Mouse (Mus musculus) lung, embryonic 16.5 days (tissue): ENCODE measurements around the gene Gm9046. TPM values are rescaled to one million over a fixed set of nuclear protein-coding genes. Genes with fewer than 3 reads are reported as not detected.
"Not testable (repeated sequence)": the region's sequence is repeated elsewhere in the genome, so short reads cannot be mapped to it uniquely, and the experiment has no call there.

Experiments
- ATAC-seq: fragments of 200-750 bp; cut with Nextera tagmentation; 2 replicates; pipeline ENCODE4 v1.8.0; 2017; ENCODE audit warnings: low read depth, mild to moderate bottlenecking, moderate library complexity
- H3K27ac ChIP-seq: fragments of 300-500 bp; sonication (generic); 2 replicates; pipeline ENCODE4 v1.5.1; 2014; ENCODE audit warnings: mild to moderate bottlenecking, control low read depth, low read length
- H3K27me3 ChIP-seq: fragments of 300-500 bp; sonication (generic); 2 replicates; pipeline ENCODE4 v1.6.1; 2014; ENCODE audit warnings: low read depth, low read length, mixed read lengths; ENCODE audit not compliant: control insufficient read depth, insufficient read depth
- H3K36me3 ChIP-seq: fragments of 300-500 bp; sonication (generic); 2 replicates; pipeline ENCODE4 v1.6.1; 2014; ENCODE audit warnings: low read length; ENCODE audit not compliant: control insufficient read depth, insufficient read depth
- H3K4me1 ChIP-seq: fragments of 300-500 bp; sonication (generic); replicated peaks from 2 replicates; pipeline ENCODE4 v1.6.1; 2014; ENCODE audit warnings: low read length, mixed read lengths; ENCODE audit not compliant: control insufficient read depth, insufficient read depth
- H3K4me2 ChIP-seq: fragments of 300-500 bp; sonication (generic); 2 replicates; pipeline ENCODE4 v1.6.1; 2014; ENCODE audit warnings: low read depth, low read length, control low read depth
- H3K4me3 ChIP-seq: fragments of 300-500 bp; sonication (generic); 2 replicates; pipeline ENCODE4 v1.5.1; 2014; ENCODE audit warnings: mild to moderate bottlenecking, low read length, control low read depth
- H3K9ac ChIP-seq: fragments of 300-500 bp; sonication (generic); 2 replicates; pipeline ENCODE4 v1.6.1; 2014; ENCODE audit warnings: low read length, control low read depth
- H3K9me3 ChIP-seq: fragments of 300-500 bp; sonication (generic); 2 replicates; pipeline ENCODE4 v1.6.1; 2016; ENCODE audit warnings: low read length; ENCODE audit not compliant: control insufficient read depth
- WGBS: fragments of 180-500 bp; shearing (Covaris S2); extraction: QIAGEN DNeasy Blood & Tissue Kit; methylation state at CpG from one replicate; pipeline ENCODE4 v1.1.7; 2014; 5-methylcytosine and 5-hydroxymethylcytosine counted together
- polyA plus RNA-seq: library from polyadenylated mRNA; unstranded; fragments of >200 nt; fragmentation: Nextera tagmentation; extraction: Ambion mirVana; gene quantifications from 2 replicates; pipeline ENCODE4 v1.2.1, GENCODE M21; 2015

Gene Gm9046
- polyA plus RNA-seq: not detected in 2 replicates

DNA sequence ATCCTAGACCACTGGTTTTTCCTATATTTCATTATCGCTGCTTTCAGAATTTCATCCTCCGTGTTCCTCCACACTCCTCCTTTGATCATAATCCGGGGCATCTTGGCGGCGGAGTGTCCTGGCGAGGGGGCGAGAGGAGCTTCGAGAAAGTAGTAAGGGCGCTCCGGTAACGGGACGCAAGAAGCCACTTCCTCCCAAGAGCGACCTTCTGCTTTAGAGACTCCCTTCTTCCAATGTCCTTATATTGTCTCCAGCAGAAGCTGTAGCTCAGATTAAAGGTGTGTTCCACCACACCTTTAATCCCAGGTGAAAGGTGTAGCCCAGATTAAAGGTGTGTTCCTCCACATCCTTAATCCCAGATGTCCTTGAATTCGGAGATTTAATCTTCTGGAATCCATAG, at the start of gene Gm9046:
Gene Gm9046, minus strand, starts transcription at position 101 of the 400 bp plus-strand sequence.
- H3K9ac ChIP-seq, H3K4me1 ChIP-seq, H3K27me3 ChIP-seq, H3K4me3 ChIP-seq, ATAC-seq, H3K36me3 ChIP-seq, H3K27ac ChIP-seq, H3K9me3 ChIP-seq, H3K4me2 ChIP-seq: not testable (repeated sequence)
- WGBS: no CpG with 5 or more reads among the region's 14 CpGs

DNA sequence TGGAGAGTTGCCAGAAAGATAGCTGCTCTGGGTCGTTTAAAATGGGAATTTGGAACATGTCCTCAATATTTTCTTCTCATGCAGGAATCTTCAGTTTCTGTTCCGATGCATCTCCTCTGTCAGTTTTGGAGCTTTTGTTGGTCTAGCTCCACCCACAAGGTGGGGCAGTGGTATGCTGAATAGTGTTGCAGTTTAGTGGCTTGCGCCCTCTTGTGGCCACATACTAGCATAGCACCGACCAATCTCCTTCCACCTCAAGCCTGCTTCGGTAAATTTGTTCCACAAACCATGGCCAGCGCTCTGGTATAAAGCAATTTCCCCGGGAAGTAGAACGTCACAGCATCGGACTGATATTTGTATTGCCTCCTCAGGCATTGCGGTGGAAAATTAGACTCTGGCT, 27.4 kb upstream of the Gm9046 start:
- H3K27me3 ChIP-seq: no peaks in the 10 kb centered on the region
- peak overlapping the region; percentile 44 for H3K4me2 ChIP-seq
- H3K4me3 ChIP-seq: no peak overlapping the region
- ATAC-seq: peak; percentile 91
- H3K9me3 ChIP-seq: no peaks in the 10 kb centered on the region
- H3K36me3 ChIP-seq: no peaks in the 10 kb centered on the region
- H3K9ac ChIP-seq: no peak overlapping the region
- H3K4me1 ChIP-seq: no peaks in the 10 kb centered on the region
- 3% methylated on average over 10 of the region's 10 CpGs for WGBS
- H3K27ac ChIP-seq: no peak overlapping the region

DNA sequence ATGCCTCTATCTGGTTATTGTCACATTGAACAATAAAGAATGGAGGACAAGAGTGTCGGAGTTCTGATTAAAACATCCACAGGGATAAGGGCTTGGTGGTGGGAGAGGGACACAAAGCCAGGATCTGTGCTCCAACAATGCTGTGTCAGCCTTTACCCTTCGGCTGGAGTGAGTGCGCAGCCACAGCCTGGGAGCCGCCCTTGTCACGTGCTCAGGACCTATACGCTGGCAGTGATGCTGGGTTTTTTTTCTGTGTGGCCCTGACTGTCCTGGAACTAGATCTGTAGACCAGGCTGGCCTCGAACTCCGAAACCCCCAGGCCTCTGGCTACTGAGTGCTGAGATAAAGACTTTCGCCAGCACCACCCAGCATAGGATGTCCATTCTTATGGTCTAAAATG, 26.5 kb upstream of the Gm9046 start:
- no peaks in the 10 kb centered on the region for H3K27me3 ChIP-seq
- no peaks in the 10 kb centered on the region for H3K36me3 ChIP-seq
- no peak overlapping the region for H3K9ac ChIP-seq
- WGBS: 91% methylated on average over 9 of the region's 9 CpGs
- no peak overlapping the region for H3K4me3 ChIP-seq
- H3K4me2 ChIP-seq: no peak overlapping the region
- no peak overlapping the region for H3K27ac ChIP-seq
- ATAC-seq: no peak
- H3K9me3 ChIP-seq: no peaks in the 10 kb centered on the region
- no peaks in the 10 kb centered on the region for H3K4me1 ChIP-seq

DNA sequence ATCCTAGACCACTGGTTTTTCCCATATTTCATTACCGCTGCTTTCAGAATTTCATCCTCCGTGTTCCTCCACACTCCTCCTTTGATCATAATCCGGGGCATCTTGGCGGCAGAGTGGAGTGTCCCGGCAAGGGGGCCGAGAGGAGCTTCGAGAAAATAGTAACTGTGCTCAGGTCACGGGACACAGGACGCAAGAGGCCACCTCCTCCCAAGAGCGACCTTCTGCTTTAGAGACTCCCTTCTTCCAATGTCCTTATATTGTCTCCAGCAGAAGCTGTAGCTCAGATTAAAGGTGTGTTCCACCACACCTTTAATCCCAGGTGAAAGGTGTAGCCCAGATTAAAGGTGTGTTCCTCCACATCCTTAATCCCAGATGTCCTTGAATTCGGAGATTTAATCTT, 10.9 kb upstream of the Gm9046 start, which contains the start of gene Gm9049:
Gene Gm9049, minus strand, starts transcription at position 101 of the 400 bp plus-strand sequence.
- not testable (repeated sequence) for H3K9ac ChIP-seq, H3K9me3 ChIP-seq, ATAC-seq, H3K27me3 ChIP-seq, H3K4me2 ChIP-seq, H3K4me1 ChIP-seq, H3K36me3 ChIP-seq, H3K27ac ChIP-seq, H3K4me3 ChIP-seq
- no CpG with 5 or more reads among the region's 11 CpGs for WGBS

DNA sequence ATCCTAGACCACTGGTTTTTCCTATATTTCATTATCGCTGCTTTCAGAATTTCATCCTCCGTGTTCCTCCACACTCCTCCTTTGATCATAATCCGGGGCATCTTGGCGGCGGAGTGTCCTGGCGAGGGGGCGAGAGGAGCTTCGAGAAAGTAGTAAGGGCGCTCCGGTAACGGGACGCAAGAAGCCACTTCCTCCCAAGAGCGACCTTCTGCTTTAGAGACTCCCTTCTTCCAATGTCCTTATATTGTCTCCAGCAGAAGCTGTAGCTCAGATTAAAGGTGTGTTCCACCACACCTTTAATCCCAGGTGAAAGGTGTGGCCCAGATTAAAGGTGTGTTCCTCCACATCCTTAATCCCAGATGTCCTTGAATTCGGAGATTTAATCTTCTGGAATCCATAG, 5.5 kb upstream of the Gm9046 start, which contains the start of gene Gm9048:
Gene Gm9048, minus strand, starts transcription at position 101 of the 400 bp plus-strand sequence.
- not testable (repeated sequence) for H3K36me3 ChIP-seq, H3K4me1 ChIP-seq, ATAC-seq, H3K27ac ChIP-seq, H3K9me3 ChIP-seq, H3K4me2 ChIP-seq, H3K9ac ChIP-seq, H3K4me3 ChIP-seq, H3K27me3 ChIP-seq
- WGBS: no CpG with 5 or more reads among the region's 14 CpGs

DNA sequence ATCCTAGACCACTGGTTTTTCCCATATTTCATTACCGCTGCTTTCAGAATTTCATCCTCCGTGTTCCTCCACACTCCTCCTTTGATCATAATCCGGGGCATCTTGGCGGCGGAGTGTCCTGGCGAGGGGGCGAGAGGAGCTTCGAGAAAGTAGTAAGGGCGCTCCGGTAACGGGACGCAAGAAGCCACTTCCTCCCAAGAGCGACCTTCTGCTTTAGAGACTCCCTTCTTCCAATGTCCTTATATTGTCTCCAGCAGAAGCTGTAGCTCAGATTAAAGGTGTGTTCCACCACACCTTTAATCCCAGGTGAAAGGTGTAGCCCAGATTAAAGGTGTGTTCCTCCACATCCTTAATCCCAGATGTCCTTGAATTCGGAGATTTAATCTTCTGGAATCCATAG, 5.3 kb downstream of the Gm9046 start, which contains the start of gene Gm9045:
Gene Gm9045, minus strand, starts transcription at position 101 of the 400 bp plus-strand sequence.
- WGBS: no CpG with 5 or more reads among the region's 14 CpGs
- not testable (repeated sequence) for H3K4me3 ChIP-seq

DNA sequence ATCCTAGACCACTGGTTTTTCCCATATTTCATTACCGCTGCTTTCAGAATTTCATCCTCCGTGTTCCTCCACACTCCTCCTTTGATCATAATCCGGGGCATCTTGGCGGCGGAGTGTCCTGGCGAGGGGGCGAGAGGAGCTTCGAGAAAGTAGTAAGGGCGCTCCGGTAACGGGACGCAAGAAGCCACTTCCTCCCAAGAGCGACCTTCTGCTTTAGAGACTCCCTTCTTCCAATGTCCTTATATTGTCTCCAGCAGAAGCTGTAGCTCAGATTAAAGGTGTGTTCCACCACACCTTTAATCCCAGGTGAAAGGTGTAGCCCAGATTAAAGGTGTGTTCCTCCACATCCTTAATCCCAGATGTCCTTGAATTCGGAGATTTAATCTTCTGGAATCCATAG, 10.7 kb downstream of the Gm9046 start, which contains the start of gene Gm9044:
Gene Gm9044, minus strand, starts transcription at position 101 of the 400 bp plus-strand sequence.
- not testable (repeated sequence) for ATAC-seq, H3K27me3 ChIP-seq, H3K36me3 ChIP-seq, H3K4me2 ChIP-seq, H3K9me3 ChIP-seq, H3K4me3 ChIP-seq, H3K9ac ChIP-seq, H3K27ac ChIP-seq, H3K4me1 ChIP-seq
- WGBS: no CpG with 5 or more reads among the region's 14 CpGs

More for the DNA sequence above, 5.3 kb downstream of the Gm9046 start, which contains the start of gene Gm9045:
- H3K27ac ChIP-seq, H3K9ac ChIP-seq, H3K9me3 ChIP-seq, H3K27me3 ChIP-seq, ATAC-seq, H3K4me1 ChIP-seq, H3K4me2 ChIP-seq, H3K36me3 ChIP-seq: not testable (repeated sequence)

DNA sequence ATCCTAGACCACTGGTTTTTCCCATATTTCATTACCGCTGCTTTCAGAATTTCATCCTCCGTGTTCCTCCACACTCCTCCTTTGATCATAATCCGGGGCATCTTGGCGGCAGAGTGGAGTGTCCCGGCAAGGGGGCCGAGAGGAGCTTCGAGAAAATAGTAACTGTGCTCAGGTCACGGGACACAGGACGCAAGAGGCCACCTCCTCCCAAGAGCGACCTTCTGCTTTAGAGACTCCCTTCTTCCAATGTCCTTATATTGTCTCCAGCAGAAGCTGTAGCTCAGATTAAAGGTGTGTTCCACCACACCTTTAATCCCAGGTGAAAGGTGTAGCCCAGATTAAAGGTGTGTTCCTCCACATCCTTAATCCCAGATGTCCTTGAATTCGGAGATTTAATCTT, 16.2 kb downstream of the Gm9046 start, which contains the start of gene Gm9040:
Gene Gm9040, minus strand, starts transcription at position 101 of the 400 bp plus-strand sequence.
- H3K4me2 ChIP-seq, H3K27ac ChIP-seq, H3K4me3 ChIP-seq, H3K9me3 ChIP-seq, H3K9ac ChIP-seq, H3K4me1 ChIP-seq, H3K36me3 ChIP-seq, H3K27me3 ChIP-seq, ATAC-seq: not testable (repeated sequence)
- WGBS: no CpG with 5 or more reads among the region's 11 CpGs

DNA sequence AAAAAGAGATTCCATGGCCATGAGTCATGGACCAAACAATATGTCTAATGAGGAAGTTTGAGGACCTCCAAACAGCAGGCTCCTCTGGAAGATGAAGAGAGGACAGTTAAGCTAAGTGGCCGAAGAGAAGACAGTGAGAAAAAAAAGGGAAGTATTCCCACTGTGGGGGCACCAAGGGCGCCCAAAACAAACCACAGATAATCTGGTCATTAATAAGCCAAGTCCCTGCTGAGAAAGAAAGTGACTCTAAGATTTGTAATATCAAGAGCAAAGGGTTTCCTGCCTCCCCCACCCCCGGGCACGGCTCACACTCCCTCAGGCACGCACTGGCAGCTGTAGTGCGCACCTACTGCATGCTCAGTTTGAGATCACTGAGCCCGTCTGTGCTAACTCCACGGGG, 24.0 kb downstream of the Gm9046 start:
- no peak overlapping the region for H3K4me2 ChIP-seq
- 75% methylated on average over 8 of the region's 8 CpGs for WGBS
- no peaks in the 10 kb centered on the region for H3K9me3 ChIP-seq
- H3K4me1 ChIP-seq: no peaks in the 10 kb centered on the region
- ATAC-seq: no peak
- no peak overlapping the region for H3K4me3 ChIP-seq
- no peak overlapping the region for H3K27ac ChIP-seq
- no peaks in the 10 kb centered on the region for H3K36me3 ChIP-seq
- H3K9ac ChIP-seq: no peak overlapping the region
- no peaks in the 10 kb centered on the region for H3K27me3 ChIP-seq

DNA sequence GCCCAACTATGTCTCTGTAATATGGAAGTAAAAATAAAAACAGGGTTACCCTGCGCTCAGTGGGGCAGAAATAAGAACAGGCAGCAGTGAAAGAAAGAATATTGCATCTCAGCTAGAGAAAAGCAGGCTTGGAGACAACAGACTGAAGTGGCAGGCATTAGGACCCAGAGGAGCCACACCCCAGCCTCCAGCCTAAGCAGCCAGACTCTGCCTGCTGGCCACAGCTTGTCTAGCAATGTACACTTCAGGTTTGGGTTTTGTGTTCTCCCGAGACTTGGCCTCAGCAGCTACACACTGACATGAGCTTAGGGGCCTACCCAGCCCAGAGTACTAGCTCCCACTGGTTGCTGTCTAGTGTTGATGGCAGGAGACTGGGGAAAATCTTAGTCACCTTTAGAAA, 40.9 kb downstream of the Gm9046 start:
- not testable (repeated sequence) for H3K4me3 ChIP-seq, H3K4me1 ChIP-seq, H3K9me3 ChIP-seq, H3K36me3 ChIP-seq, H3K9ac ChIP-seq, H3K27ac ChIP-seq, H3K4me2 ChIP-seq, H3K27me3 ChIP-seq
- ATAC-seq: peak; percentile 36; the same call in 1 of the 2 replicates
- 37% methylated on average over 2 of the region's 2 CpGs for WGBS
